Mouse (Mus musculus): Measurements from ENCODE around the gene Ethe1. TPM values are rescaled to one million over a fixed set of nuclear protein-coding genes. Genes with fewer than 3 reads are reported as not detected.

Ethe1 gene
- 6.5 TPM for total RNA-seq (2023)

GRCm38 (mm10) chr7:24587330-24588105 is at the start of gene Ethe1, which contains the start of gene Zfp575:
Ethe1 (plus strand) TSS chr7:24587543.
Zfp575 (minus strand) TSS chr7:24587641.

GRCm38 (mm10) chr7:24546068-24546614 is 41.2 kb upstream of the Ethe1 start, which contains the start of the genes Pinlyp and Xrcc1:
Pinlyp (minus strand) TSS chr7:24546118.
Xrcc1 (plus strand) TSS chr7:24546289.

DNA sequence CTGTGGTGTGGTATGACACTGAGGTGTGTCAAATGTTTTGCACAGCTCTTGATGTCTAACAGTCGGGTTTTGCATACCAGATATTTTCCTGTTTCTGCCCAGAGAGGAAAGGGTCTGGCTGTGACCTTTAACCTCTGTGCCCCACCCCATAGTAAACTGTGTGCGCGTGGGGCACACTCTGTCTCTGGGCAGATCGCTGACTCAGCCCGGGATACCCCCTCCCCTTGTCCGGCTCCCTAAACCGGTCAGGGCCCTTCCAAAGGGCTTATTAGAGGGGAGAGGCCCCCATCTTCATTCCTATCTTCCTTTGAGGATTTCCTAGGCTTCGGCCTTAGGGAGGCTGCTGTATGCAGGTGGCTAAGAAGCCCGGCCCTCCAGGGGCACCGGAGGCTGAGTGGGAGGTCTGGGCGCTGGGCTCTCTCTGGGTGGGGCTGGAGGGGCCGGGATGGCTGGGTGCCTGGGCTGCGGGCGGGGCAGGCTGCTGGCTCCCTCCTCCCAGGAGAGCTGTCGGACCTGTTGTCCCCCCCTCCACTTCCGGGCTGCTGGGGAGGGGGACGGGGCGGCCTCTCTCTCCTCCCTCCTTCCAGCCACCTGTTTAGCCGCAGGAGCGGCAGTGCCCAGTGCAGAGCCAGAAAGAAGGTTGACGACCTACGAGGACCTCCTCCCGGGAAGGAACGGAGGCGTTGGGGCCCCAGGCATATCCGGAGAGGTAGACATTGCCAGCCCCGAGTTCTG is 23.0 kb downstream of the Ethe1 start, which contains the start of gene Phldb3:
Gene Phldb3 (plus strand): TSS at position 620 of the 735 bp plus-strand sequence.

DNA sequence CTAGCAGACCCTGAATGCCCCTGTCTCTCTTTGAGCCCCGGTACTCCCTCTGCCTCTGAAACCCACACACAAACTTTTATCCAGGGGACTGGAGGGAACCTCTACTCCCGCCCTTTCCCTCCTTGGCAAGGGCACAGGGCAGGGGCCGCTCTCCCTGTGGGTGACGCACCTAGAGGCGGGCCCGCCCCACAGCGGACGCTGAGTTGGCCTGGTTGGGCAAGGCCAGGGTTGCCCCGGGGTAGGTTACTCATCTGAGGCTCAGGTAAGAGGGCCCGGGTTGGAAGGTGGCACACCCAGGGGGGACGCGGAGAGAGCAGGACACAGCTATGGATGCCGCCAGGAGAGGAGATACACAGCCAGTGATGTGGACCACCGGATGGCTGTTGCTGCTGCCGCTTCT is 48.9 kb downstream of the Ethe1 start, which contains the start of gene Lypd3:
Gene Lypd3 (plus strand): TSS at position 287 of the 400 bp plus-strand sequence.

Other genes with a start within 250 kb of the Ethe1 start
- not detected for gene Lypd5, start 238.3 kb upstream of the Ethe1 start, total RNA-seq (2023)
- 175 TPM for gene Kcnn4, start 217.3 kb upstream of the Ethe1 start, total RNA-seq (2023)
- gene Smg9, start 187.9 kb upstream of the Ethe1 start, total RNA-seq (2023): 142 TPM
- 3.0 TPM for gene Irgc1, start 135.2 kb upstream of the Ethe1 start, total RNA-seq (2023)
- gene Plaur, start 125.1 kb upstream of the Ethe1 start, total RNA-seq (2023): 214 TPM
- gene Cadm4, start 105.5 kb upstream of the Ethe1 start, total RNA-seq (2023): 0.76 TPM
- 1.7 TPM for gene Zfp428, start 80.5 kb upstream of the Ethe1 start, total RNA-seq (2023)
- gene AC161166.1, start 75.1 kb upstream of the Ethe1 start, total RNA-seq (2023): not detected
- 12.6 TPM for gene Irgq, start 56.9 kb upstream of the Ethe1 start, total RNA-seq (2023)
- gene Pinlyp, start 41.4 kb upstream of the Ethe1 start, total RNA-seq (2023): not detected
- gene Xrcc1, start 41.3 kb upstream of the Ethe1 start, total RNA-seq (2023): 45.6 TPM
- not detected for gene Zfp575, start 98 bp downstream of the Ethe1 start, total RNA-seq (2023)
- 13.4 TPM for gene Phldb3, start 23.2 kb downstream of the Ethe1 start, total RNA-seq (2023)
- gene Lypd3, start 49.0 kb downstream of the Ethe1 start, total RNA-seq (2023): not detected
- not detected for gene Tex101, start 89.1 kb downstream of the Ethe1 start, total RNA-seq (2023)
- not detected for gene BC049730, start 121.7 kb downstream of the Ethe1 start, total RNA-seq (2023)
- not detected for gene Gm4763, start 139.4 kb downstream of the Ethe1 start, total RNA-seq (2023)
- 2.2 TPM for gene Cd177, start 172.8 kb downstream of the Ethe1 start, total RNA-seq (2023)
- not detected for gene Ceacam10, start 189.7 kb downstream of the Ethe1 start, total RNA-seq (2023)

Data from CD4-positive naive resting alpha-beta T cell, adult 76 days (primary cell).